Mouse (Mus musculus) urinary bladder, postnatal 4 days (tissue): ENCODE measurements around the gene Zfp691.

Source experiments
- DNase-seq, 2 experiments: peaks; one replicate each; pipeline ENCODE4 v3.0.0; 2021 to 2022; ENCODE audit warnings: low spot score in 2 of 2

Gene Zfp691

GRCm38 (mm10) chr4:119173851-119174453 lies at the start of gene Zfp691:
Gene Zfp691 (minus strand): TSS chr4:119174195.
- peak; percentile 90 to 91 for DNase-seq

DNA sequence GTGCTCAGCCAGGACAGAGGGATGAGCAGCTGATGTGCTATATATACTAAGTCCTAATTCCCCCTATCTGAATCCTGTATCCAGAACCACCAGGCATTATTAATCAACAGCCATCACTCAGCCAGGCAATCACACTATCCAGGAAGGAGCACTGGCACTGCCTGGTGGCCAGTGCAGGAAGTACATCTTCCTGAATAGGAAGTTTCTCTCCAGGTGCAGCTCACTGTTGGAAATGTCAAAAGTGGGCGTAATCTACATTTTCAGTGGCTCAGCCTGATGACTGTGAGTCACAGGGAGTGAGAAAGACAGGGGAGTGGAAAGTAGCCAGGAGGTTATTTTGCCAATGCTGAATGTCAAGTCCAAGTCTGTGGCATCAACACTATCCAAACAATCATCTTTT lies 49.7 kb upstream of the Zfp691 start:
- DNase-seq = no peak

DNA sequence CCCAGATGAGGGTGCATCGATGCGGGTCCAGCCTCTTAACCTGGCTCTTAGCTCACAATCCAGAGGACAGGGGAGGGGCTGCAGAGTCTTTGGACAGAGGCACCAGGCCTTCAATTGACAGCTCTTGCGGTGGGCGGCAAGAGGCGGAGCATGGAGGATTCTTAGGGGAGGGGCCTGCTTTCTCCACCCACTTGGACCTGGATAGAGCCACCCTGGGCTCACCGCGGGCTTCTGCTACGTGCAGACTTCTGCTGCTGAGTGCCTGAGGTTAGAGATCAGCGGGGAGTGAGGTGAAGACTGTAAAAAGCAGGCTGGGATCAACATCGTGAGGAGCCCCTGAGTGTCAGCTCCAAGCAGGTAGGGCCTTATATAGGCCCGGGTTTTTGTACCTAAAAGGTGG lies 44.2 kb upstream of the Zfp691 start, which contains the start of gene Tmem269:
TSS of gene Tmem269 (minus strand) at position 49 of the 400 bp plus-strand sequence.
- DNase-seq = no peak

GRCm38 (mm10) chr4:119216667-119217066 lies 42.7 kb upstream of the Zfp691 start:
- no peak for DNase-seq

DNA sequence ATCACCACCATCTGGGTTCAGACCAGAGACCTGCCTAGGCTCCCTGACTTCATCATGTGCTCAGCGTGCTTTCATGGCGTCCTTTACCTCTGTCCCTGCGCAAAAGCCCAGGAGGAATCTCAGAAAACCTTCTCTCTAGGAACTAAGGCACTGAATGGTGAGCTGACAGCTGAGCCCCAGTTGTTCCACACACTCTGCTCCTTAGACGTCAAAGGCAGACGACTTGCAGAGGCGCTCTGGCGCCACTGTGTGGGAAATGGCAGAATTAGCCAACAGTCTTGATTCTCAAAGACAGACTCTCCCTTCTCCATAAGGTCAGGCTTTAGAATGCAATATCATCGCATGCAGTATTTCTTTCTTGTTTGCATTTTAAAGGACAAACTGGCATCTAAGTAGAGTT lies 30.7 kb upstream of the Zfp691 start:
- no peak for DNase-seq

GRCm38 (mm10) chr4:119198105-119198504 lies 24.1 kb upstream of the Zfp691 start:
- DNase-seq = no peak

- no peak for DNase-seq
These were observed 21.8 kb upstream of the Zfp691 start for GRCm38 (mm10) chr4:119195582-119196320.

DNA sequence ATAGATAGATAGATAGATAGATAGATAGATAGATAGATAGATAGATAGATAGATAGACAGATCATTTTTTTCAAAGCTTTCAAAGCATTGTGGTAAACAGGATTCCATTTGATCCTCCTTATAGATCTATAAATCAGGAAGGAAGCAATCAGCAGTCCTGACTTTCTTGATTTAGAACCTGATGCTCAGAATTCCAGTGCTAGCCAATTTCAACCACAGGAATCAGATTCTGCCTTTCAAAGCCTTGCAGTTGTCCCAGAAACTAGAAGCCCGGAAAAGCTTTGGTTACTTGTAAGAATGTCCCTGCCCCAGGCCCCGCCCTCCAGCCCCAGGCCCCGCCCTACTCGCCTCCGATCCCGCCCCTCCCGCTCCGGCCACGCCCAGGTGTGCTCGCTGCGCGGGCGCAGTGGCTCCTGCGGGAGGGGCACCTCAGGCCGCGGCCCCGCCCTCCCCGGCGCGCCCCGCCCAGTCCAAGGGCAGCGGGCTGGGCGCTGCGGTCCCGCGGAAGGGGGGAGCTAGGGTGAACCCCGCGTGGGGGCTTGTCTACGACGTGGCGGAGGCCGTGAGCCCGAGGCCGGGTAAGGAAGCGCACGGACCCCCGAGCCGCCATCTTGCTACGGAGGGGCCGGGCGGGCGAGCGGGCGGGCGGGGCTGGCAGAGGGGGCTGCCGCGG lies 21.1 kb upstream of the Zfp691 start, which contains the start of gene Svbp:
TSS of gene Svbp (plus strand) at position 398 of the 673 bp plus-strand sequence.
- peak; percentile 85 to 93 for DNase-seq

- no peak for DNase-seq
These were observed 18.8 kb upstream of the Zfp691 start for GRCm38 (mm10) chr4:119192757-119193156.

- no peak for DNase-seq
These were observed 17.3 kb upstream of the Zfp691 start for GRCm38 (mm10) chr4:119191273-119191672.

DNA sequence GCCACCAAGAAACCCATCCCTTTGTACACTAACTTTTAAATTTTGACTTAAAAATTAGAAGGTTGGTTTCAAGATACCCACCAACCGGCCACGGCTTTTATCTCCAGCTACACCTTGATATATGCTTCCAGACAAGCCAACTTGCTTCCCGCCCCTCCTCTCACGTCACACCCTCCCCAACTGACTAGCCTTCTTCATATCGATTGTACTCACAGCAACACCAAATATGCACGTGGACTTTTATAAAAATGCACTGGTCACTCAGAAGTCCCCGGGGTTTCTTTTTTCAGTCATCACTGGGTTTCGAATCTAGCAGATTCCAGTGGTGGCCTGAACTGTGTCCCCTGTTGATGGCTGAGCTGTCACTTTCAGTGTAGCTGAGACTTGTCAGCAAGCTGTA lies 16.6 kb upstream of the Zfp691 start:
- no peak for DNase-seq

DNA sequence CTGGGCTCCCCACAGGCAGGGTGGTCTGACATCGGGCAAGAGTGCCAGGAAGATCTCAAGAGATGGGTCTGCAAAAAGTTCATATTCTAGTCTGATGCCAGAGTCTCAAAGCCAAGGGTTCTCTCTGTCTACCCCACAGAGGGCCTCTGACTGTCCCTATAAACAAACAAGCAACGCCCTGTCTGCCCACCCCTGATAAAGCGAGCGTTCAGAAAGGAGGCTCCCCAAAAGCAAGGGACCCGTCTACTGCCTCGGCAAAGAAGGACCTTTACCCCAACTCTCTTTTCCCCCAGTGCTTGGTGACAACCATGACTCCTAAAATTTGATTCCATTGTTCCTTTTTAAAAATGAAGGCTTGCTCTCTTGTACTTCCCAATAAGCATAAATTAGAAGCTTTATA lies 15.9 kb upstream of the Zfp691 start, which contains the start of gene Ermap:
TSS of gene Ermap (minus strand) at position 148 of the 400 bp plus-strand sequence.
- DNase-seq = no peak

DNA sequence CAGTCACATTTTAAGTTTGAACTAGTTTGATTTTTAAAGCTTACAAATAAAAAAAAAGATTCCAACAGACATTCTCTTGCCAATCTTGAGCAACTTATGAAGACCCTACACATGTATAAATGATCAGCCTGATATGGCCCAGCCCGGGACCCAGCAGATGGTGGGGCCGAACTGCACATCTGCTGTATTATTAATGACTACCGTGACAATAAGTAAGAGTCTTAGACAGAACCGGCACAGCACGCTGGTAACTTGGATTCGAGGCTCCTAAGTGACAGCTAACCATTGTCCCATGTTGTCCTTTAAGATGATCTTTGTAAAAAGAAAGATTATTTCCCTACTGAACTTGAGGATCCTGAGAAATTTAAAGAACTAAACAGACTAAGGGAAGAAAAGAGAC lies 15.4 kb upstream of the Zfp691 start:
- no peak for DNase-seq

GRCm38 (mm10) chr4:119188060-119188785 lies 14.2 kb upstream of the Zfp691 start:
- no peak for DNase-seq

DNA sequence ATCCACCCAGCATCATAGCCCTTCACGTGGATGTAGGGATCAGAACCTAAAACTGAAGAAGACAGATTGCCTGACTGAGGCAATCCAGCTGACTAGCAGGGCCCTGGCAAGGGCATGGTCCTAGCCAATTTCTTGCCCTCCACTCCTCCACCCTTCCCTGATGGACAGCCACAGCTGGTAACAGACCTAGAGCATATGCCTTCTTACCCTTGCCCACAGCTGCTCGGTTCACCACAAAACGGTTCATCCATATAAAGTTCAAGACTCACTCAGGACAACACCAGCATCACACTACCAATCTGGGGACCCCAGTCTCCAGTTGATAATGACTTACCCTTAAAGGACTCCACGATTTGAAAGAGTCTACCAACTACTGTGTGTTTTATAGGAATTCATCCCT lies 11.8 kb upstream of the Zfp691 start:
- no peak for DNase-seq

- DNase-seq = no peak
These were observed 9.5 kb upstream of the Zfp691 start for GRCm38 (mm10) chr4:119183525-119183924.

DNA sequence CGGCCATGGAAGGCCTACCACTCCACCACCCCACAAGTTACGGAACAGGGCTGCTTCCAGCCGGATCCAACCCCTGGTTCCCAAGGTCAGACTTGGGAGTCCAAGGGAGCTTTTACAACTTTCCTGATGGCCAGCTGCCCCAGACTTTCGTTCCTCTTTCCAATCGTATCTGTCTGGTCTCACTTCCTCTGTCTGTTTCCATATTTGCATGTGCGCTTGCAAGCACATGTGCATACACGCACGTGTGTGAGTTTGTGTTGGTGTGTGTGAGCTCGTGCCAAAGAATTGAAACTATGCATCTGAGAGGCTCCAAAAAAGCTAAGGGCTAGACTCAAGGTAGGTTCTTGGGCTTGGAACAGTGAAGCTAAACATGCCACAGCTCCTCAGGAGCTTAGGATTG lies 7.5 kb upstream of the Zfp691 start:
- no peak for DNase-seq

GRCm38 (mm10) chr4:119180133-119180707 lies 6.2 kb upstream of the Zfp691 start:
- no peak for DNase-seq

DNA sequence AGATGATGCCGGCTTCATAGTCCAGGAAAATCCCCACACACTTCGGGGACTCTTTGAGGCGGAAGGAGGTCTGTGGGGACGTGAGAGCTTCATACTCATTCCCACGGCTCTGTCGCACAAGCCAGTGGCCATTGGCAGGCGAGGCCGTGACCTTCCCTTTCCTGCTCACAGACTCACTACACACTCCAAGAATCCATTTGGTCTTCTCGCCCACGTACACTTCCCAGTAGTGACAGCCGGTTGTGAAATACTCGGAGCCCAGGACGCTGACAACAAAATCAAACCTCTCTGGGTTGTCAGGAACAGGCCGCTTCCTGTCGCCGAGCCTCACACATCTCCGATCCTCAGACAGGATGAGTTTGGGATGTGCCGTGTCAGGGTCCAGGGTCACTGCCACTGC lies 4.3 kb upstream of the Zfp691 start:
- no peak for DNase-seq

DNA sequence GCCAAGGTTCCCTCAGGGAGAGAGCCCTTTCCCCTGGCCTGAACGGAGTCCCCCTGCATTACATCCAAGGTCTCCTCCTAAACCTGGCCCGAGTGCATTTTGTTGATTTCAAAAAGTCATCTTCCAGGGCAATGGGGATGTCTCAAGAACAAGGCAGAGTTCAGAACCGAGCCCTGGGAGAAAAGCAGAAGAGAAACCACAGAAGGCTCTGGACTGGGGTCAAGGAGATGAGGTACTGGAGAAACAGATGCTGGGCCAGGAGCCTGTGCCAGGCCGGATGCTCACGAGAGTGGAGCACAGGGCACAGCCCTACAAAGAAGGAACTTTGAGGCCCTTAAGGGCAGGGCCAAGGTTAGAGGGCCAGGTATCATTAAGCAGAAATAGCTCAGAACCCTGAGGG lies 3.7 kb upstream of the Zfp691 start:
- DNase-seq = no peak

DNA sequence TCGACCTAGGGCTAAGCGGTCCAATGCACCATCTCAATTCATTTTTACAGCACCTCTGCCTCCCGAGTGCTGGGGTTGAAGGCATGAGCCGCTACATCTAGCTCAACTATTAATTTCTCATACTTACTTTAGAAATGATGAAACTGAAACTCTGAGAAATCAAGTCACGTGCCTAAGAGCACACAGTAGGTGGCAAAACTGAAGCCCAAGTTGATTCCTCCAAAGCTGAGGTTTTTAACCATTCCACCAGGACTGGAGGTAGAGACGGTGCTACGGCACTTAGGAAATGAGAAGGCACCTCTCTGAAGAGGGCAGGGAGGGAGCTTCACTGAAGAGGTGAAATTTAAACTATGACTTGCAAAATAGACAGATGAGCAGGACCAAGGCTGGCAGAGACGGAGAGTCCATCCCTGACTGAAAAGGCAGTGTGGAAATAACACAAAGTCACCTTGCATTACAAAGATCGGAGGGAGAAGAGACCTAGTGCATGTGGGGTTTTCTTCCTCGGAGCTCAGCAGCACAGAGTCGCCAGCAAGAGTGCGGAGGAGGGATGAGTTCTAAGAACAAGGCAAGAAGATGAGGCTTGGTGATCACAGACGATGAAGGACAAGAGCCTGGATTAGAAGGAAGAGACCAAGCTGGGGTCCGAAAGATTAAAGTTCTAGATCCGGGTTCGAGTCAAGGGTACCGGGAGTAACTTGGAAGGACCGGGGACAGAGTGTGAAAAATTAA lies 910 bp downstream of the Zfp691 start:
- DNase-seq = no peak
